Mouse (Mus musculus): ENCODE data around the gene Lgals1.
A peak's percentile ranks its signal among the peaks of the same experiment; 100 is the strongest.

Gene Lgals1

DNA sequence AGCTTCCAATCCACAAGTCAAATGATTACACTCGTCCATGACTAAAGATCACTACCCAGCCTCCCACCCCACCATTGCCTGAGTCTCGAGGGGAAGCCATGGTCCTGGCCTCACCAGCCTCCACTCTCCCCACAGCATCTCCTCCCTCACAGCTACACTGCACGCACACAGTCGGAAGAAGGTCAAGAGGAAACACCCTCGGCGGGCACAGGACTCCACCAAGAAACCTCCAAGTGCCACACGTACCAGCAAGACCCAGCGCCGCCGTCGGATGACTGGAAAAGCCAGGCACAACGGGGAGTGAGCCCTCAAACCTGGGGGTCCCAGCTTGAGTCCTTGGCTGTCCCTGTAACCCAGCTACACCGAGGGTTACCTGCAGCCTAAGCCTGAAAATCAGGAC lies 13.8 kb downstream of the Lgals1 start:
- DNase-seq = no peak

DNA sequence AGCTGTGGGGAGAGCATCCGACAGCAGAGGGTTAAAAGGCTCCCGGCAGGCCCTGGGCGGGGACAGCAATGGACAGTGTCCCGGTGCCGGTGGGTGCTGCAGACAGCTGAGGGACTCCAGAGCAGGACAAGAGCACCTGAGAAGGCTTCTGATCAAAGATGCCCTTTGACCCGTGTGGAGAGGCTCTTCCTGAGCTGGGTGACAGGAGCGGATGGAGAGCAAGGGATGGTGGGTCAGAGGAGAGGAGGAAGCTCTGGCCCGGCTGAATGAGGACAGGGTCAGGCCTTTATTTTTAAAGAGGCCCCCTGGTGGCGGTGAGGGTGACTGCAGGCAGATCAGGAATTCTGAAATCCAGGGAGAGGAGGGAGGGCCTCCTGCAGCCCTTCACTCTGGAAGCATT lies 16.1 kb downstream of the Lgals1 start:
- peak; percentile 87 for DNase-seq

DNA sequence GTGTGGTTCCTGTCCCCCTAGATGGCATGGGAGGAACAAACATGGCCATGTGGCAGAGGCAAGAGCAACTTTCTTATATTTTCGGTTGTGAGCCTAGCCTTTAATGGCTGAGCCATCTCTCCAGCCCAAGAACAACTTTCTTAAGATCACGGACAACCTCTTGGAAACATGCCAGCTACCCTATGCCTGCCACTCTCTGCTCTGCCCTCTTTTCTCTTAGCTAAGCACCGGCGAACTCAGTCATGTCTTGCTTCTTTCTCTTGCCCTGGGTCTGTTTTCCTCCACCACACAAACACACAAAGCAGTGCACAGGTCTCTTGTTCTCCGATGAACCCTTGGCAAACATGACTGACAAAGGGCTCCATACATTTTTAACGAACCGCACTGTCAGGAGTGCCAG lies 19.7 kb downstream of the Lgals1 start:
- DNase-seq = no peak

DNA sequence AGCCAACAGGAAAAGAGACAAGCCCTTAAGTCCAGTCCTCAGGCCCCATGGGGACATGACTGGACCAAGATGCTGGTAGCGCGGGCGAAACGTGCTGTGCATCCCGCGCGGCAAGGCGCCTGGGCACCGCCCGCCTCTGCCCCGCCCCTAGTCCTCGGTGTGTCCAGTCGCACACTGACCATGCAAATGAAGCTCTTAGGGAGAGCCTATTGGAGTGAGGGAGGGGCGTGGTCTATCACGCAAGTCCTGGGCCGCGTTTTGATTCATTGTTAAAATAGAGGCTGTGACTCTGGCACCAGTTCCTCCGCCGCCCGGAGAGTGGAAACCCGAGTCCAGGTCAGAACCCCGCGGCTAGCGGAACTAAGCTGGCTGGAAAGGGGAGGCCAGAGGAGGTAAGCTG lies 21.1 kb downstream of the Lgals1 start, which contains the start of gene Triobp:
Gene Triobp, plus strand, starts transcription at position 68 of the 400 bp plus-strand sequence.
- DNase-seq = peak; percentile 93

DNA sequence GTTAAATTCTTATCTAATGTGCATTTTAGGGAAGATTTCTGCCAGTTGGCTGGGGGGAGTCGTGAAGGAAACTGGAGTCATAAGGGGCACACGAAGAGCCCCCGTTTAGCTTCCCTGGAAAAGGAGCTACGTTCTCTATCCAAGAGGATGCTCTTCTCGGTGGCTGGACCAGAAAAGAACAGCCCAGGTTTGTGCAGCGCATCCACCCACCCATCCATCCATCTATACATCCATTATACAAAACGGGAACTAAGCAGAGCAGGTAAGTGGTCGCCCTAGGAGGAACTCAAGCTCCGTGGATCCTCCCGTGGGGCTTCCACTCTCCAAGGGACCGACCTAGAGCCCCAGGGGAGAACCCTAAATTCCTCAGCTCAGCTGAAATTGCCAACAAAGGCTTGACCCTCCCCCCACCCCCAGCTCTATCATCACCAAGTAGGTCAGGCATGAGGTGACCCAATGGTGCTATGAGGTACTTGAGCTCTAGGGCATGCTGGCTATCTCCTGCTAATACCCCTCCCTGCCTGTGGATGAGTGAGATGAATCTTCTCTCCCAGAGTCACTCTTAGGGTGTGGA lies 21.7 kb downstream of the Lgals1 start:
- DNase-seq = no peak

DNA sequence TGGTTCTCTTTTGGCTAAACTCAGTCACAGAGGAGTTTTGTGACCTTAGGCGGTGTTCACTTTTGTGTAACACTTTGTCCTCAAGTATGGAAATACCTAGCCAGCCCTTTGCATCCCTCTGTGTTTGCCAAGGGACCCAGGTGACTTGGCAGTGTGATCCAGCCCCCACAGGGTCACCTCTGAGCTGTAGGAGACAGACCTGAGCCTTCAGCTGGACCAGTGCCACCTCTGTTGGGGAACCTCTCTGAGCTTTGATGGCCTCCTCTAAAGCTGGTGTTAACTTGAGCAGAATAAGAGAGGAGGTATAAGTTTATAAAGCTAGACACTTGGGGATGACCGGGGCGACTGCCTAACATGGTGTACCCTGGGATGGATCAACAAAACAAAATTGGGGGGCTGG lies 22.4 kb downstream of the Lgals1 start:
- no peak for DNase-seq

DNA sequence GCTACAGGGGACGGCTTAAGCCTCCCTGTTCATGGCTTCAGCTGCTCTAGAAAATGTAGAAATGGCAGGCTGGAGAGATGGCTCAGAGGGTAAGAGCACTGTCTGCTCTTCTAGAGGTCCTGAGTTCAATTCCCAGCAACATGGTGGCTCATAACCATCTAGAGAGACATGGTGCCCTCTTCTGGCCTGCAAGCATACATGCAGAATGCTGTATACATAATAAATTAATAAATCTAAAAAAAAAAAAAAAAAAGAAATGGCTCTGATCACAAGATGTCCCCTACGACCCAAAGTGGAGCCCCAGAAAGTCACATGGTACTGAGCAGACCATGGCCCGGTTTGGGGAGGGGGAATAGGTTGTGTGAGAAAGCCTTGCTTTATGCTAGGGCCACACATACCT lies 29.1 kb downstream of the Lgals1 start:
- no peak for DNase-seq

DNA sequence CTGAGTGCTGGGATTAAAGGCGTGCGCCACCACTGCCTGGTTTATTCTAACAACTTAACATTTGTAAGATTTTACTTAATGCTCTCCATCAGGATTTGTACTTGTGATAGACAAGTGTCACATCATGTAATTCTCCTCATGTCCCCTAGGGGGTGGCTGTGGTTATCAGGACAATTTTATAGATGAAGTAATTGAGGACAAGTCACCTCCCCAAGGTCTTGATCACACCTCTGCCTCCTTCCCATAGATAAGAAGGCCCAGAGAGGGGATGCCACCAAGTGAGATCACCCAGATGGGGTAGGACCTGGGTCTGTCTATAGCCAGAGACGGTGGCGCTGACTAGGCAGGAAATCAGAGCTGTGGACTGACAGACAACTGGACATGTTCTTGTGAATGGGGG lies 29.8 kb downstream of the Lgals1 start:
- DNase-seq = no peak

DNA sequence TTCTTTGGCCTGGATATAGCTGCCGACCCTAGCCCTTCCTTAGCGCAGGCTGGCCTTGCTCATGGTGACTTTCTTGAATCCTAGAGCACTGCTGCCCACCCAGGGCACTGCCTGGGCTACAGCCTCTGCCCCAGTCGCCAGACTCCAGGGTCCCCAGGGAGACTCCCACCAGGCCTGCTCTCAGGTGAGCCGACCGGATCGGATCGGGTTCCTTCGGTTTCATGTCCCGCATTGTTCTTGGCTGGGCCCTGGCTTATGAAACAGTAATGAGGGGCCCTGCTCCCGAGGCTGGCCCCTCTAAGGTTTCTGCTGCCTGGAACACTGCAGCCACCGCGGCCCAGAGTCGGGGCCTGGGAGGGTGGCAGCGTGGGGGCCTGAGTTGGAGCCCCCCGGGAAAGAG lies 30.5 kb downstream of the Lgals1 start:
- DNase-seq = no peak

DNA sequence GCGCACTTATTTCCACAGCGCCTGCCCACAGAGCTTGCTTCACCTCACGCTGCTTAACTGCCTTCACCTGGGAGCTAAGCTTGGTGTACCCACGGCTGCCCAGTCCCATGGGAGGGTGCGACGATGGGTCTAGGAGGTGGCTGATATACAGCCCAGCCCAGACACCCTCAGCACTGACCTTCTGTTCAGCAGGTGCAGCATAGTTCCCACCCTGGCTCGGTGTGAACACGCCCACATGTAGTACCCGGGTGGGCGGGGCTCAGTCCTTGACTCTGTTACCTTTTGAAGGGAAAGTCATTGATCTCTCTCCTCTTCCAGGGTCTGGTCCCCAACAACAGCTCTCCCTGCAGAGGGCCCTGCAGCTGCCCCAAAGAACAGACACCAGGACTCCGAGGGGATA lies 33.0 kb downstream of the Lgals1 start:
- DNase-seq = no peak

DNA sequence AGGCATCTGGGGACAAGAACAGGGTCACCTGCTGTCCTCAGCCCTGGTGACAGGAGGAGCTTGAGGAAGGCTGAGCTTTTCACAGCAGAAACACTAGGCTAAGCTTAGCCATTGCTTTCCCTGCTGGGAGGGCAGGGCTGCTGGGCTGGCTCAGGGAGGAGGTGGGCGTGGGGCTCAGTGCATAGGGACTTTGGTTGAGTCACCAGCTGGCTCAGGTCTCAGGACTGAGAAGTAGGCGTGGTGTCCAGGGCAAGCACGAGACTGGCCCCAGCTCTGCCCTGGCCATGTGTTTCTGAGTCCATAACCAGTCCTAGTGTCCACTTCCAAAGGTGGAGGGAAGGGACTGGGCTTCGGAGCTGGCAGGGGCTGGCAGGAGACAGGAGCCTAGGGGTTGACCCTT lies 33.6 kb downstream of the Lgals1 start:
- no peak for DNase-seq

DNA sequence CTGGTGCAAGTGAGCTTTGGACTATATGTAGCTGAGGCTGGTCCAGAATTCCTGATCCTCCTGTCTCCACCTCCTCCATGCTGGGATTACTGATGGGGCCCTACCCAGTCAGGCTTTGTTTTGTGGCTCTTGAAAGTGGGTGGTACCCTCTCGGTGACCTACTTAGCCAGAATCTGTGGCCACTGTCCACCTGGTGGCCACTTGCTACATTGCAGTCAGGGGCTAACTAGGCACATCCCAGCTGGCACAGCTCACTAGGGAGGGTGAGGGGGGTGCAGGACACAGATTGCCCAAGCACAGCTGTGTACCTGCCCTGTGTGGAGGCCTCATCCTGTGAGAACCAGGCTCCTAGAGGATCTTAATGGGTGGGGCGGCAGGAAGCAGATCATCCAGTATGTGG lies 36.4 kb downstream of the Lgals1 start:
- DNase-seq = peak; percentile 79

DNA sequence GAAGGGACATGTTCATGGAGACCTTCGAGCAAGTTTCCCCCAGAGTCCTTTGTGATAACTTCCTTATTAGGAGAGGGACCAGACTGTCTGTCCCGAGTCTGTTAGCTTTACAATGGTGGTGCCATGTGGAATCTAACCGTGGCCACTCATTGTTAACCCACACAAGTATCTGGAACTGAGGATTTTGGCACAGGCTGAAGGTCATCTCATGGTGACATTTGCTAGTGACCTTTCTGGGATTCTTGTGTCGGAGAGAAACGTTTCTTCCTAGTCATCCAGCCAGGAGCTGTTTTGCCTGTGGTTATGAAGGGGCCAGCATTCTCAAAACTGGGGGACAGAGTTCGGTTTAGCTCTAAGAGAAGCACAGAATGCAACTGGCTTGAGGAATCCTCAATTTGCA lies 45.1 kb downstream of the Lgals1 start:
- DNase-seq = no peak

DNA sequence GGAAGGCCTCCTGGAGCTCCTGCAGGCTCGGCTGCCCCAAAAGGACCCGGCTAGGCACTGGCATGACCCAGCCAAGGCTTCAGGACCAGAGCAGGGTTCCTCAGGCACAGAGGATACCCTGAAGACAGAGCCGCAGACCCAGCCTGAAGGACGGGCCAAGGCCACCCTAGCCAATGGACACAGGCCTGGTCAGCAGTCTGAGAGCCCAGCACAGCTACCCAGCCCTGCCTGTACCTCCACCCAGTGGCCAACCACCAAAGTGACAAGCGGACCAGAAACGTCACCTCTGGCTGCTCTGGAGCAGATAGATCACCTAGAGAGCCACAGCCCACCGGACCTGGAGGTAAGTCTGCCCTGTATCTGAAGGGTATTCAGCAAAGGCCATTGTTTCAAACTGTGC lies 47.4 kb downstream of the Lgals1 start:
- no peak for DNase-seq

DNA sequence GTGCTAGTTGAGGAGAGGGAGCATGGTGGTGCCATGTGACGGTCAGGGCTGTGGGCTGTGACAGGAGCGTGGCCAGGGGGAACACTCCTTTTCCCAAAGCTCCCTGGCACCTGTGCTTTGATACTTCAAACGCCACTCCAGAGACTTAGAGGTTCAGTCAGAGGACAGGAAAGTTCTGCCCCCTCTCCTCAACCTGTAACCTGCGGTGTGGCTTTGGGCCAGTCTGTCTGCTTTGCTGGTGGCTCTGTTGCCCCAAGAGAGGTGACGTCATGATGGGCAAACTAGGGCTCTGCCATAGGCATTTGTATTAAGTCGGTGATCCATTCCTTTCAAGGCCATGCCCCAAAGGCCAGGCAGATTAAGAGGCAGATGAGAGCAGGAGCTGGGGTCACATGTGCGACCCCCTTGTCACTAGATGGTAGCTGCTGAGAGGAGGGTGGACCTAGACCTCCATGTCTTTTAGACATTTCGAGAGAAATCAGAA lies 51.2 kb downstream of the Lgals1 start:
- no peak for DNase-seq

DNA sequence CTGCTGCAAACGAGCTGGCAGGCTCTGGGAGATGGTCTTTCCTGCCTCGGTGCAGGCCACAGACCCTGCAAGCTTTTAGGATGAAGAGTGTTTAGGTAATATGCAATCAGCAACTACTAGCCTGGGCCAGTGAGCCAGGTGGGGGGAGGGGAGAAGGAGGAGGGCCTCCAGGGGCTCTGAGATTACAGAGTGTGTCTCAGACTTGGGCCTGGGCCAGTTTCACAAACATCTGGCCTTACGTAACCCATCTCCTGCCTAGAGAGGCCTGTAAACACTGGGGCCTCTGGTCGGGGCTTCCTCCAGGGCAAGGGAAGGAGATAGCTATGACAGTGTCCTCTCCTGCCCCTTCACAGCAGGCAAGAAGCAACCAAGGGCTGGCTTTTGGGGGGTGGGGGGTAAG lies 52.4 kb downstream of the Lgals1 start:
- DNase-seq = peak; percentile 77
